Mouse (Mus musculus): ENCODE measurements at regions not wholly inside any gene's neighbourhood (a gene's known extent, or its start where the extent isn't known, plus 50 kb on each side); places are given as distances from the start of the nearest gene placed in this dataset.
A peak's percentile ranks its signal among the peaks of the same experiment; 100 is the strongest.

- DNase-seq (ENCODE audit: low spot score), result peak; percentile 4
Measured at GRCm38 (mm10) chr8:28117997-28118778, 670.7 kb downstream of the Poteg start.

GRCm38 (mm10) chr8:28125021-28125420 is 677.6 kb downstream of the Poteg start:
- DNase-seq (ENCODE audit: low spot score), result no peak

- no peak for DNase-seq (ENCODE audit: low spot score)
Measured at GRCm38 (mm10) chr8:28141916-28142315, 694.4 kb downstream of the Poteg start.

- peak; percentile 44 for DNase-seq (ENCODE audit: low spot score)
Measured at GRCm38 (mm10) chr8:28148599-28149452, 701.4 kb downstream of the Poteg start.

- DNase-seq (ENCODE audit: low spot score), result no peak
Measured at GRCm38 (mm10) chr8:28149453-28149767, 701.9 kb downstream of the Poteg start.

GRCm38 (mm10) chr8:28160651-28161050 is 713.2 kb downstream of the Poteg start:
- no peak for DNase-seq (ENCODE audit: low spot score)

GRCm38 (mm10) chr8:28168036-28168435 is 720.6 kb downstream of the Poteg start:
- DNase-seq (ENCODE audit: low spot score), result no peak

- no peak for DNase-seq (ENCODE audit: low spot score)
Measured at GRCm38 (mm10) chr8:28171456-28171855, 724.0 kb downstream of the Poteg start.

GRCm38 (mm10) chr8:28195943-28196342 is 748.5 kb downstream of the Poteg start:
- DNase-seq (ENCODE audit: low spot score), result no peak

GRCm38 (mm10) chr8:28235562-28235961 is 788.1 kb downstream of the Poteg start:
- DNase-seq (ENCODE audit: low spot score), result no peak

GRCm38 (mm10) chr8:28239411-28239810 is 791.9 kb downstream of the Poteg start:
- DNase-seq (ENCODE audit: low spot score), result no peak

GRCm38 (mm10) chr8:28252399-28253240 is 805.1 kb downstream of the Poteg start:
- peak; percentile 0 for DNase-seq (ENCODE audit: low spot score)

- DNase-seq (ENCODE audit: low spot score), result no peak
Measured at GRCm38 (mm10) chr8:28267277-28267676, 819.8 kb downstream of the Poteg start.

GRCm38 (mm10) chr8:28284257-28284656 is 836.8 kb downstream of the Poteg start:
- DNase-seq (ENCODE audit: low spot score), result no peak

GRCm38 (mm10) chr8:28298896-28299793 is 851.7 kb downstream of the Poteg start:
- peak; percentile 0 for DNase-seq (ENCODE audit: low spot score)

GRCm38 (mm10) chr8:28317081-28317480 is 869.6 kb downstream of the Poteg start:
- DNase-seq (ENCODE audit: low spot score), result no peak

GRCm38 (mm10) chr8:28333388-28333787 is 885.9 kb downstream of the Poteg start:
- no peak for DNase-seq (ENCODE audit: low spot score)

- no peak for DNase-seq (ENCODE audit: low spot score)
Measured at GRCm38 (mm10) chr8:28337484-28337883, 890.0 kb downstream of the Poteg start.

- no peak for DNase-seq (ENCODE audit: low spot score)
Measured at GRCm38 (mm10) chr8:28341236-28341635, 893.8 kb downstream of the Poteg start.

GRCm38 (mm10) chr8:28366470-28366869 is 919.0 kb downstream of the Poteg start:
- peak; percentile 4 for DNase-seq (ENCODE audit: low spot score)

GRCm38 (mm10) chr8:28367361-28367760 is 919.9 kb downstream of the Poteg start:
- no peak for DNase-seq (ENCODE audit: low spot score)

Measured in left cerebral cortex, adult 11 months (tissue).